Mouse (Mus musculus) forebrain, embryonic 16.5 days (tissue): Measurements from ENCODE around the gene Otud7b. TPM values are rescaled to one million over a fixed set of nuclear protein-coding genes. Genes with fewer than 3 reads are reported as not detected.

Source experiments
- ATAC-seq: fragments of 200-750 bp; cut with Nextera tagmentation; 2 replicates; pipeline ENCODE4 v1.8.0; 2017; ENCODE audit warnings: mild to moderate bottlenecking, moderate library complexity
- H3K27ac ChIP-seq: fragments of 300-500 bp; sonication (generic); 2 replicates; pipeline ENCODE4 v1.5.1; 2014; ENCODE audit warnings: low read length, control low read depth
- H3K27me3 ChIP-seq: fragments of 300-500 bp; sonication (generic); replicated peaks from 2 replicates; pipeline ENCODE4 v1.6.1; 2014; ENCODE audit warnings: low read length; ENCODE audit not compliant: control insufficient read depth, insufficient read depth
- H3K36me3 ChIP-seq: fragments of 300-500 bp; sonication (generic); 2 replicates; pipeline ENCODE4 v1.6.1; 2014; ENCODE audit not compliant: control insufficient read depth, insufficient read depth
- H3K4me1 ChIP-seq: fragments of 300-500 bp; sonication (generic); replicated peaks from 2 replicates; pipeline ENCODE4 v1.6.1; 2014; ENCODE audit warnings: low read length; ENCODE audit not compliant: control insufficient read depth, insufficient read depth
- H3K4me2 ChIP-seq: fragments of 300-500 bp; sonication (generic); 2 replicates; pipeline ENCODE4 v1.6.1; 2014; ENCODE audit warnings: mild to moderate bottlenecking, low read length, control low read depth
- H3K4me3 ChIP-seq: fragments of 300-500 bp; sonication (generic); replicated peaks from 2 replicates; pipeline ENCODE4 v1.5.1; 2014; ENCODE audit warnings: mild to moderate bottlenecking, low read length, control low read depth
- H3K9ac ChIP-seq: fragments of 300-500 bp; sonication (generic); replicated peaks from 2 replicates; pipeline ENCODE4 v1.6.1; 2014; ENCODE audit warnings: low read depth, low read length, control low read depth
- H3K9me3 ChIP-seq: fragments of 300-500 bp; sonication (generic); 2 replicates; pipeline ENCODE4 v1.6.1; 2016; ENCODE audit warnings: low read length; ENCODE audit not compliant: control insufficient read depth
- WGBS: fragments of 180-500 bp; shearing (Covaris S2); extraction: QIAGEN DNeasy Blood & Tissue Kit; methylation state at CpG from one replicate; pipeline ENCODE4 v1.1.7; 2014; 5-methylcytosine and 5-hydroxymethylcytosine counted together
- polyA plus RNA-seq: library from polyadenylated mRNA; unstranded; fragments of >200 nt; fragmentation: Nextera tagmentation; extraction: Ambion mirVana; gene quantifications from 2 replicates; pipeline ENCODE4 v1.2.1, GENCODE M21; 2015

Otud7b gene
- polyA plus RNA-seq, 1 experiment from 2014 or later = 8.8 TPM

- no peaks in the 10 kb centered on the region for H3K27me3 ChIP-seq
- H3K27ac ChIP-seq = no peak overlapping the region
- H3K9me3 ChIP-seq = no peaks in the 10 kb centered on the region
- 83% methylated on average over 2 of the region's 2 CpGs for WGBS
- H3K4me1 ChIP-seq = no peaks in the 10 kb centered on the region
- ATAC-seq = no peak
- H3K4me2 ChIP-seq = no peak overlapping the region
- H3K4me3 ChIP-seq = no peak overlapping the region
- no peak overlapping the region for H3K9ac ChIP-seq
- no peaks in the 10 kb centered on the region for H3K36me3 ChIP-seq
Observed at GRCm38 (mm10) chr3:96082100-96082499, 22.2 kb upstream of the Otud7b start.

GRCm38 (mm10) chr3:96082714-96083508, 21.4 kb upstream of the Otud7b start:
- Histone ChIP-seq H3K4me1 (no peaks in the 10 kb centered on the region), H3K27me3 (no peaks in the 10 kb centered on the region), H3K9me3 (no peaks in the 10 kb centered on the region), H3K36me3 (no peaks in the 10 kb centered on the region), H3K9ac (no peak overlapping the region), H3K27ac (no peak overlapping the region), H3K4me2 (no peak overlapping the region), H3K4me3 (no peak overlapping the region)
- no peak for ATAC-seq
- 66% methylated on average over 15 of the region's 15 CpGs for WGBS

- H3K27me3 ChIP-seq = no peaks in the 10 kb centered on the region
- no peak overlapping the region for H3K27ac ChIP-seq
- no peak overlapping the region for H3K4me2 ChIP-seq
- 79% methylated on average over 10 of the region's 10 CpGs for whole genome bisulfite sequencing
- H3K9ac ChIP-seq = no peak overlapping the region
- no peak for ATAC-seq
- H3K4me1 ChIP-seq = no peaks in the 10 kb centered on the region
- no peaks in the 10 kb centered on the region for H3K9me3 ChIP-seq
- no peak overlapping the region for H3K4me3 ChIP-seq
- H3K36me3 ChIP-seq = no peaks in the 10 kb centered on the region
Observed at GRCm38 (mm10) chr3:96084146-96084755, 20.1 kb upstream of the Otud7b start.

GRCm38 (mm10) chr3:96087219-96087618, 17.1 kb upstream of the Otud7b start:
- no peaks in the 10 kb centered on the region for H3K4me1 ChIP-seq
- H3K27me3 ChIP-seq = no peaks in the 10 kb centered on the region
- no peak for ATAC-seq
- H3K9ac ChIP-seq = no peak overlapping the region
- no peak overlapping the region for H3K4me2 ChIP-seq
- no peaks in the 10 kb centered on the region for H3K9me3 ChIP-seq
- no peak overlapping the region for H3K4me3 ChIP-seq
- no peaks in the 10 kb centered on the region for H3K36me3 ChIP-seq
- no peak overlapping the region for H3K27ac ChIP-seq
- WGBS = 67% methylated on average over 2 of the region's 2 CpGs

GRCm38 (mm10) chr3:96087801-96088200, 16.5 kb upstream of the Otud7b start:
- no peak overlapping the region for H3K9ac ChIP-seq
- H3K4me2 ChIP-seq = no peak overlapping the region
- no peaks in the 10 kb centered on the region for H3K9me3 ChIP-seq
- no peak for ATAC-seq
- H3K27me3 ChIP-seq = no peaks in the 10 kb centered on the region
- H3K27ac ChIP-seq = no peak overlapping the region
- no peaks in the 10 kb centered on the region for H3K4me1 ChIP-seq
- 85% methylated on average over 4 of the region's 4 CpGs for WGBS
- H3K36me3 ChIP-seq = no peaks in the 10 kb centered on the region
- H3K4me3 ChIP-seq = no peak overlapping the region

GRCm38 (mm10) chr3:96089882-96090489, 14.3 kb upstream of the Otud7b start:
- H3K27me3 ChIP-seq = no peaks in the 10 kb centered on the region
- H3K4me2 ChIP-seq = no peak overlapping the region
- no peak overlapping the region for H3K4me3 ChIP-seq
- H3K9ac ChIP-seq = no peak overlapping the region
- no peak overlapping the region for H3K27ac ChIP-seq
- H3K4me1 ChIP-seq = no peaks in the 10 kb centered on the region
- WGBS = 68% methylated on average over 2 of the region's 2 CpGs
- no peaks in the 10 kb centered on the region for H3K36me3 ChIP-seq
- ATAC-seq = no peak
- no peaks in the 10 kb centered on the region for H3K9me3 ChIP-seq

- Histone ChIP-seq H3K9ac (no peak overlapping the region), H3K27ac (no peak overlapping the region), H3K4me1 (no peaks in the 10 kb centered on the region), H3K9me3 (no peaks in the 10 kb centered on the region), H3K27me3 (no peaks in the 10 kb centered on the region), H3K36me3 (no peaks in the 10 kb centered on the region), H3K4me3 (no peak overlapping the region), H3K4me2 (no peak overlapping the region)
- no peak for ATAC-seq
- 77% methylated on average over 2 of the region's 2 CpGs for WGBS
Observed at GRCm38 (mm10) chr3:96091146-96091545, 13.2 kb upstream of the Otud7b start.

GRCm38 (mm10) chr3:96091966-96092365, 12.4 kb upstream of the Otud7b start:
- ATAC-seq = no peak
- Histone ChIP-seq H3K27me3 (no peaks in the 10 kb centered on the region), H3K27ac (no peak overlapping the region), H3K4me2 (no peak overlapping the region), H3K4me1 (no peaks in the 10 kb centered on the region), H3K36me3 (no peaks in the 10 kb centered on the region), H3K9me3 (no peaks in the 10 kb centered on the region), H3K9ac (no peak overlapping the region), H3K4me3 (no peak overlapping the region)
- WGBS = 48% methylated on average over 6 of the region's 6 CpGs

- no peak overlapping the region for H3K27ac ChIP-seq
- ATAC-seq = no peak
Observed at GRCm38 (mm10) chr3:96093509-96093908, 10.8 kb upstream of the Otud7b start.

More at GRCm38 (mm10) chr3:96093509-96093908, 10.8 kb upstream of the Otud7b start:
- no peak overlapping the region for H3K9ac ChIP-seq
- no peaks in the 10 kb centered on the region for H3K27me3 ChIP-seq
- WGBS = 73% methylated on average over 13 of the region's 13 CpGs
- H3K4me3 ChIP-seq = no peak overlapping the region
- H3K9me3 ChIP-seq = no peaks in the 10 kb centered on the region
- H3K4me2 ChIP-seq = no peak overlapping the region
- H3K36me3 ChIP-seq = no peaks in the 10 kb centered on the region
- no peaks in the 10 kb centered on the region for H3K4me1 ChIP-seq
